Mouse (Mus musculus): ENCODE results near the gene Trub2. TPM values are rescaled to one million over a fixed set of nuclear protein-coding genes. Genes with fewer than 3 reads are reported as not detected.
"Not testable (repeated sequence)": the region's sequence is repeated elsewhere in the genome, so short reads cannot be mapped to it uniquely, and the experiment has no call there.

Trub2 gene
- polyA plus RNA-seq, 1 experiment = 42.8 TPM

- H3K27me3 ChIP-seq (ENCODE audit: control insufficient read depth, insufficient read depth, low read length) = no peaks in the 10 kb centered on the region
- 4% methylated on average over 27 of the region's 28 CpGs for WGBS
- H3K4me3 ChIP-seq (replicated peaks; ENCODE audit: insufficient read depth, low read depth, low read length) = peak within 1 kb of the TSS; percentile 75
- no peaks in the 10 kb centered on the region; the same call in 1 of the 2 replicates for H3K4me1 ChIP-seq (ENCODE audit: control insufficient read depth, insufficient read depth, low read length)
- peak; percentile 96 to 97 for DNase-seq
- peak within 1 kb of the TSS; percentile 73 for H3K27ac ChIP-seq (ENCODE audit: insufficient read depth, low read length)
- TF ChIP-seq CTCF (IDR thresholded peaks at IDR 0.05; ENCODE audit: borderline replicate concordance, insufficient read depth, low read depth, low read length) = no peak
- TF ChIP-seq POLR2A (IDR thresholded peaks at IDR 0.05; ENCODE audit: borderline replicate concordance, insufficient read depth, low read length) = peak; percentile 89
Observed at GRCm38 (mm10) chr2:29802075-29802826, 13.9 kb upstream of the Trub2 start, which contains the start of gene Slc27a4. Gene Slc27a4 (plus strand): TSS chr2:29802634.

- no peak for TF ChIP-seq CTCF (IDR thresholded peaks at IDR 0.05; ENCODE audit: borderline replicate concordance, insufficient read depth, low read depth, low read length)
- no peak for TF ChIP-seq POLR2A (IDR thresholded peaks at IDR 0.05; ENCODE audit: borderline replicate concordance, insufficient read depth, low read length)
- no peak overlapping the region for H3K27ac ChIP-seq (ENCODE audit: insufficient read depth, low read length)
- 89% methylated on average over 2 of the region's 2 CpGs for WGBS
- no peak overlapping the region for H3K4me3 ChIP-seq (replicated peaks; ENCODE audit: insufficient read depth, low read depth, low read length)
- no peaks in the 10 kb centered on the region for H3K27me3 ChIP-seq (ENCODE audit: control insufficient read depth, insufficient read depth, low read length)
- no peak for DNase-seq
- no peaks in the 10 kb centered on the region for H3K4me1 ChIP-seq (ENCODE audit: control insufficient read depth, insufficient read depth, low read length)
Observed at GRCm38 (mm10) chr2:29792772-29793487, 4.6 kb upstream of the Trub2 start.

- TF ChIP-seq POLR2A (IDR thresholded peaks at IDR 0.05; ENCODE audit: borderline replicate concordance, insufficient read depth, low read length) (peak; percentile 76; the same call in 1 of the 2 replicates), CTCF (IDR thresholded peaks at IDR 0.05; ENCODE audit: borderline replicate concordance, insufficient read depth, low read depth, low read length) (no peak)
Observed at GRCm38 (mm10) chr2:29787104-29787917, 991 bp downstream of the Trub2 start, which contains the start of gene Coq4. Gene Coq4 (plus strand): TSS chr2:29787493.

GRCm38 (mm10) chr2:29784290-29784689 lies 4.0 kb downstream of the Trub2 start:
- 84% methylated on average over 4 of the region's 4 CpGs for WGBS
- DNase-seq = no peak
- no peak for TF ChIP-seq CTCF (IDR thresholded peaks at IDR 0.05; ENCODE audit: borderline replicate concordance, insufficient read depth, low read depth, low read length)
- TF ChIP-seq POLR2A (IDR thresholded peaks at IDR 0.05; ENCODE audit: borderline replicate concordance, insufficient read depth, low read length) = no peak
- Histone ChIP-seq H3K4me1 (ENCODE audit: control insufficient read depth, insufficient read depth, low read length) (peaks cover 4% of the 10 kb centered on the region; the same call in 1 of the 2 replicates), H3K27me3 (ENCODE audit: control insufficient read depth, insufficient read depth, low read length) (no peaks in the 10 kb centered on the region), H3K27ac (ENCODE audit: insufficient read depth, low read length) (no peak overlapping the region), H3K4me3 (replicated peaks; ENCODE audit: insufficient read depth, low read depth, low read length) (no peak overlapping the region)

More at GRCm38 (mm10) chr2:29787104-29787917, 991 bp downstream of the Trub2 start, which contains the start of gene Coq4:
- 2% methylated on average over 31 of the region's 31 CpGs for WGBS
- peak; percentile 90 to 93 for DNase-seq
- Histone ChIP-seq H3K27ac (ENCODE audit: insufficient read depth, low read length) (peak within 1 kb of the TSS; percentile 26; the same call in 1 of the 2 replicates), H3K27me3 (ENCODE audit: control insufficient read depth, insufficient read depth, low read length) (no peaks in the 10 kb centered on the region), H3K4me3 (replicated peaks; ENCODE audit: insufficient read depth, low read depth, low read length) (peak within 1 kb of the TSS; percentile 97), H3K4me1 (ENCODE audit: control insufficient read depth, insufficient read depth, low read length) (peaks cover 4% of the 10 kb centered on the region; the same call in 1 of the 2 replicates)

- 94% methylated on average over 2 of the region's 2 CpGs for WGBS
- DNase-seq; H3K4me1 ChIP-seq (ENCODE audit: control insufficient read depth, insufficient read depth, low read length); H3K27me3 ChIP-seq (ENCODE audit: control insufficient read depth, insufficient read depth, low read length); H3K27ac ChIP-seq (ENCODE audit: insufficient read depth, low read length); H3K4me3 ChIP-seq (replicated peaks; ENCODE audit: insufficient read depth, low read depth, low read length): not testable (repeated sequence)
Observed at GRCm38 (mm10) chr2:29781256-29781655, 7.0 kb downstream of the Trub2 start.

GRCm38 (mm10) chr2:29773323-29773722 lies 15.0 kb downstream of the Trub2 start:
- Histone ChIP-seq H3K4me3 (replicated peaks; ENCODE audit: insufficient read depth, low read depth, low read length) (no peak overlapping the region), H3K27ac (ENCODE audit: insufficient read depth, low read length) (no peak overlapping the region), H3K4me1 (ENCODE audit: control insufficient read depth, insufficient read depth, low read length) (no peaks in the 10 kb centered on the region), H3K27me3 (ENCODE audit: control insufficient read depth, insufficient read depth, low read length) (no peaks in the 10 kb centered on the region)
- TF ChIP-seq POLR2A (IDR thresholded peaks at IDR 0.05; ENCODE audit: borderline replicate concordance, insufficient read depth, low read length) = no peak
- no peak for TF ChIP-seq CTCF (IDR thresholded peaks at IDR 0.05; ENCODE audit: borderline replicate concordance, insufficient read depth, low read depth, low read length)
- DNase-seq = no peak
- WGBS = 91% methylated on average over 4 of the region's 4 CpGs

All from cerebellum, adult 2 months (tissue).